Mouse (Mus musculus) spleen, adult 2 months (tissue): Measurements from ENCODE around the gene Palm3.

Experiments used
- CTCF ChIP-seq: fragments of 200-500 bp; IDR thresholded peaks from 2 replicates; pipeline ENCODE4 v1.5.1; 2011; ENCODE audit warnings: mild to moderate bottlenecking, inconsistent platforms; ENCODE audit not compliant: insufficient read depth, insufficient read length, insufficient replicate concordance; ENCODE audit errors: extremely low read depth
- POLR2A ChIP-seq: fragments of 200-500 bp; IDR thresholded peaks from 2 replicates; pipeline ENCODE4 v1.6.1; 2011; ENCODE audit warnings: low read depth, low read length, inconsistent platforms

- TF ChIP-seq CTCF (peak; percentile 64; the same call in 1 of the 2 replicates), POLR2A (peak; percentile 54)
Observed at GRCm38 (mm10) chr8:84042066-84042947, 21.0 kb downstream of the Palm3 start, which contains the start of gene Il27ra.
